Mouse (Mus musculus) megakaryocyte, embryonic 14.5 days (primary cell): ENCODE data around the gene Foxc1. TPM values are rescaled to one million over a fixed set of nuclear protein-coding genes. Genes with fewer than 3 reads are reported as not detected.

Source experiments
- H3K27me3 ChIP-seq: replicated peaks from 2 replicates; pipeline ENCODE3; 2012; ENCODE audit warnings: inconsistent platforms
- H3K36me3 ChIP-seq: replicated peaks from 2 replicates; pipeline ENCODE3; 2012; ENCODE audit warnings: low read length, inconsistent platforms, mixed read lengths
- H3K4me1 ChIP-seq: 2 replicates; pipeline ENCODE4 v1.6.1; 2012; ENCODE audit warnings: inconsistent platforms
- H3K4me3 ChIP-seq: replicated peaks from 2 replicates; pipeline ENCODE3; 2012; ENCODE audit warnings: moderate library complexity, mild to moderate bottlenecking, inconsistent platforms
- H3K9me3 ChIP-seq: 2 replicates; pipeline ENCODE4 v1.6.1; 2012; ENCODE audit warnings: inconsistent platforms
- FLI1 ChIP-seq: IDR thresholded peaks from 2 replicates; pipeline ENCODE4 v1.6.1; 2012; ENCODE audit warnings: low read length, inconsistent platforms, mixed read lengths
- GATA1 ChIP-seq: IDR thresholded peaks from 3 replicates; pipeline ENCODE4 v1.6.1; 2012; ENCODE audit warnings: mixed read lengths, low read length, inconsistent platforms, borderline replicate concordance
- polyA plus RNA-seq: library from polyadenylated mRNA; stranded (reverse); fragments of >175 nt; gene quantifications from 2 replicates; pipeline ENCODE4 v1.2.3, GENCODE M21; 2012; ENCODE audit warnings: low replicate concordance; ENCODE audit not compliant: insufficient read depth

Foxc1 gene
- polyA plus RNA-seq, result 0.17 and 0.74 TPM in 2 replicates

DNA sequence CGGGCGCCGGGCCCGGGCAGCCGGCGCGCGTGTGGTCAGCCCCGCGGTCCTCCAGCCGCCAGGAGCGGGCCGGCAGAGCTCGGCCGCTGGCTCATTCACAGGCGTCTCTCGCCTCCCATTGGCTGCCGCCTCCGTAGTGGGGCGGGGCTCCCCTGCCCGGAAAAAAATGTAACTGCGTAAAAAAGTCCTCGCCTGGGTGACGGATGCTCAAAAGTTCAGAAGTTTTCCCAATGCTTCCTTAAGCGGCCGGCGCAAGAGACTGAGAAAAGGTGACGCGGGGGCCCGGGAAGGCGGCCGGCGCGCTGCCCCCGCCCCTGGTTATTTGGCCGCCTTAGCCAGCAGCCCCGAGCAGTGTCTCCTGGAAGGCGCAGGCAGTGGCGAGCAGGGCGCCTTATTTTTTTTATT, at the start of gene Foxc1:
Gene Foxc1, plus strand, starts transcription at position 206 of the 405 bp plus-strand sequence.
- Histone ChIP-seq H3K36me3 (no peaks in the 10 kb centered on the region), H3K27me3 (peaks cover 93% of the 10 kb centered on the region)

DNA sequence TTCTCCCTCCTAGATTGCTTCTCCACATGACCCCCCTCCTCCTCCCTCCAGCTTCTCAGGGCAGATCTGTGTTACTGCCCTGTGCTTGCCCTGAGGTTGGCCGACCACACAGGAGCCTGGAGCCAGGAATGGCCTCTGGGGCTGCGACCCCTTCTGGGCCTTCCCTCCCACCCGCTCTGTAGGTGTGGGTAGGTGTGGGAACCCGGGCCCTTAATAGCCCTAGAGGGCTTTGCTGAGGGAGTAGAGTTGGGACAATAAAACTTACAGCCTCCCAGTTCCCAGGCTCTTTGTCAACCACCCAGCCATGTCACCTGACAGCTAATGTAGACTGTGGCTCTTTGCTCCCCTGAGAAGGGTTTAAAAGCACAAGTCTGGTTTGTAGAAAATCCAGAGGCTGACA, 46.0 kb upstream of the Foxc1 start:
- TF ChIP-seq FLI1, result no peak
- H3K4me3 ChIP-seq, result no peak overlapping the region
- no peaks in the 10 kb centered on the region for H3K4me1 ChIP-seq
- 0 out of 2 replicates have a peak, but pooled peaks cover 11% of the 10 kb centered on the region for H3K9me3 ChIP-seq
- no peaks in the 10 kb centered on the region for H3K27me3 ChIP-seq
- no peaks in the 10 kb centered on the region for H3K36me3 ChIP-seq

More for the DNA sequence above, at the start of gene Foxc1:
- Histone ChIP-seq H3K9me3 (peaks cover 8% of the 10 kb centered on the region; the same call in 1 of the 2 replicates), H3K4me1 (peaks cover 68% of the 10 kb centered on the region), H3K4me3 (peak within 1 kb of the TSS; percentile 94)
- TF ChIP-seq GATA1 (no peak), FLI1 (no peak)

DNA sequence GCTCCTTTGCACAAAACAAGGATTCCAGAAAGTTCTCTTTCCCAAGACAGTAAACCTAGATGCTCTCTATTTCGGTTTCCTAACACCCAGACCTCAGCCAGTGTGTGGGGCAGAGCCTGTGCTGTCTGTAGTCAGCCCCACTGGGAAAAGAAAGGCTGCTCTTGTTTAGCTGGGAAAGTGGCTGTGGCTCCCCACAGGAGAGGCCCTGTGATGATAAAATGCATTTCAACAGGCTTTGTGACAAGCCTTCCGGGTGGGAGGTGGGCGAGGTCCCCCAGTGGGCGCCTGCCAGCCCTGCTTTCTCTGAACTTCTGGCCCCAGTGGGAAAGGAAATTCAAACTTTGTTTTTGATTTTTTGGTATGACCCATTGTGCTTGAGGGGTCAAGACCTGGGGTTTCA, 45.4 kb upstream of the Foxc1 start:
- Histone ChIP-seq H3K4me1 (no peaks in the 10 kb centered on the region), H3K36me3 (no peaks in the 10 kb centered on the region)

DNA sequence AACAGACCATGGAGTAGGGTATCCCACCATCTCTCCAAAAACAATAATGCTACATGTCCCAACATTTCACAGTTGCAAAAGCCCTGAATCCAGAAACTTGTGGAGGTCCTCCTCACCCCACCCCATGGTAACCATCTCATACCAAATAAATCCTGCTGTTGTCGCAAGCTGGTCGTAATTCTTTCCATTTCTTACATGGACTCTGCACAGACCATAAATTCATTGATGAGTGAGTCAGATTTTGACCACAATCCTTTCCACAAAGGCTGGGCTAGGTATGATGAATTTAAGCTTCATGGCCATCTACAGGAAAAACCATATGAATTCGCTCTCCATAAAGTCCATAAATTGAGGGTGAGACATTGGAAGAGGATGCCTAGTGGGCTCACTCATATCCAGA, 42.0 kb upstream of the Foxc1 start:
- H3K4me3 ChIP-seq, result no peak overlapping the region
- H3K36me3 ChIP-seq, result no peaks in the 10 kb centered on the region
- no peaks in the 10 kb centered on the region for H3K4me1 ChIP-seq
- 0 out of 2 replicates have a peak, but pooled peaks cover 11% of the 10 kb centered on the region for H3K9me3 ChIP-seq
- H3K27me3 ChIP-seq, result no peaks in the 10 kb centered on the region
- TF ChIP-seq GATA1, result no peak

More for the DNA sequence above, 45.4 kb upstream of the Foxc1 start:
- H3K27me3 ChIP-seq, result no peaks in the 10 kb centered on the region
- H3K4me3 ChIP-seq, result no peak overlapping the region
- TF ChIP-seq FLI1, result no peak
- TF ChIP-seq GATA1, result no peak
- H3K9me3 ChIP-seq, result 0 out of 2 replicates have a peak, but pooled peaks cover 11% of the 10 kb centered on the region

DNA sequence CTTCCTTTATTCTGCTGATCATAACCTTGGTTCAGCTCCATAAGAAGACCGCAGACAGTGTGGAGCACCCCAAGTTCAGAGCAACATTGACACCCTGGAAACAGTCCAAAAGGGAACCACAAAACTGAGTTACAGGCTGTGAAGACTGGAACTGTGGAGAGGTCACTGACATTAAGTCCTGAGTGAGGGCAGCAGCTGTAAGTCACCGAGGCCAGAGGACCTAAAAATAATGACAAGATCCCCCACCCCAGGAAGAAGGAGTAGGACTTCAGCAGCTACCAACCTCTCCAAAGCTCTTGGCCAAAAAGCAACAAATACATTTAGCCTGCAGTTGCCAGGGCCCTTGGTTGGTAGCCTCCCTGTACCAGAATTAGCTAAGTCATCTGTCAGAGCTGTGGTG, 40.9 kb upstream of the Foxc1 start:
- no peaks in the 10 kb centered on the region for H3K4me1 ChIP-seq
- H3K9me3 ChIP-seq, result 0 out of 2 replicates have a peak, but pooled peaks cover 11% of the 10 kb centered on the region
- no peak overlapping the region for H3K4me3 ChIP-seq
- TF ChIP-seq FLI1 (no peak), GATA1 (no peak)
- no peaks in the 10 kb centered on the region for H3K36me3 ChIP-seq
- H3K27me3 ChIP-seq, result no peaks in the 10 kb centered on the region

DNA sequence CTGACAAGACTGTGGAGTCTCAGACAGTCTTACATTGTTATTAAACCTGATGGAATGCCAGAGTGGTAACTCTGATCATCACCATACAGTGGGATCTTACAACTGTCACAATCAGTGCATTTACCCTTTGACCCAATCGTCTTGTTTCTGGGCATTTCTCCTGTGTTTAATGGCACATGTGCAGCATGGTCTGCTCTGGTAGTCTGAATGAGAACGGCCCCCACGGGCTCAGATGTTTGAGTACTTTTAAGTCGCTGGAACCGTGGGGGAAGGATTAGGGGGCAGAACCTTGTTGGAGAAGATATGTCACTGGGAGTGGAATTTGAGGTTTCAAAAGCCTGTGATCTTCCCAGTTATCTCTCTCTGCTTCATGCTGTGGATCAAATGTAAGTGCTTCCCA, 33.6 kb upstream of the Foxc1 start:
- no peak overlapping the region for H3K4me3 ChIP-seq
- H3K36me3 ChIP-seq, result no peaks in the 10 kb centered on the region
- no peaks in the 10 kb centered on the region for H3K4me1 ChIP-seq
- no peak for TF ChIP-seq GATA1
- no peak for TF ChIP-seq FLI1
- peaks cover 14% of the 10 kb centered on the region for H3K27me3 ChIP-seq
- H3K9me3 ChIP-seq, result no peaks in the 10 kb centered on the region

DNA sequence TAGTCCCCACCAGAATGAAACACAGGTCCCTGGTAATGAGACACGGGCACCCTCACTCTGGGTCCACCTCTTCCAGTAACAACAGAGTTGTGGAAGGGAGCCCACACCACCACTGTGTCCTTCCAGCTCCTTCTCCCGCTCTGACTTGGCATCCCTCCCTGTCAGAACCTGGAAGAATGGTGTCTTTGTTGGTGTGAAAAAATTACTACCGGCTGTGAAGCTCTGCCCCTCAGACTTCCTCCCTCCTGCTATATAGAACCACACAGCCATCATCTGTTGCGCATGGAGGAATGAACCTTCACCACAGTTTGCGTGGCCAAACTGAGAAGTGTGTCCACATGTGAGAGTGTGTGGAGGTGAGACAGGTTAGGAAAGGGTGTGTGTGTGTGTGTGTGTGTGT, 30.7 kb upstream of the Foxc1 start:
- TF ChIP-seq FLI1 (no peak), GATA1 (no peak)
- H3K4me1 ChIP-seq, result no peaks in the 10 kb centered on the region

DNA sequence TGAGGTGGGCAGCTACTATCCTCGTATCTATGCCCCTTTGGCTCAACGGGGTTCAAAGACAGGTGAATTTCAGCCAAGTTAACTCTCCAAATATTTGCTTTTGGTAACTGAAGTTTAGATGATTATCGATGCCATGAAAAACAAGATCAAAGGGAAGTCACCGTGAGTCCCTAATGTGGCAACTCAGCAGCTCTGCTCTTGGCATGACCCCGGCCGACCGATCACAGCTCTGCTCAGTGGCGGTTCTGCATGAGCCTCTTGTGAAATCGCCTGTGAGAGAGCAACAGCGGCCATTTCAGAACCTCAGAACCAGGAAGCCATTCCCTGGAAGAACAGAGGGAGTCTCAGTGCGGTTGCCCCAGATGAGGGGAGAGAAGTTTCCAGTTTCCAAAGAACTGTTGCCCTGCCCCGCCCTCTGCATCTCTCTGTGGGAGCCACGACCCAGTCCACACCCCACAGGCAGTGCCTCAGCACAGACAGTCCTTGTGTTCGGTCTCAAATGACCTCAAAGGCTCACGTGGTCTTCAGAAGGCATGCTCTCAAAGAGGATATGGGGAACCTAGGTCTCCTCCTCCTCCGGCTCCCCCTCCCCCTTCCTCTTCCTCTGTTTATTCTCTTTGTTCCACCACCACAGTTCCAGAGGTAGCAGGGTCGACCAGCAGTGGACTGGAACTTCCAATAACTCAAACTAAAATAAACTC, 27.0 kb upstream of the Foxc1 start:
- Histone ChIP-seq H3K27me3 (peaks cover 16% of the 10 kb centered on the region), H3K4me1 (no peaks in the 10 kb centered on the region), H3K36me3 (no peaks in the 10 kb centered on the region), H3K4me3 (no peak overlapping the region), H3K9me3 (no peaks in the 10 kb centered on the region)
- TF ChIP-seq GATA1 (no peak), FLI1 (no peak)

More for the DNA sequence above, 30.7 kb upstream of the Foxc1 start:
- H3K4me3 ChIP-seq, result no peak overlapping the region
- peaks cover 16% of the 10 kb centered on the region for H3K27me3 ChIP-seq
- H3K36me3 ChIP-seq, result no peaks in the 10 kb centered on the region
- no peaks in the 10 kb centered on the region for H3K9me3 ChIP-seq

DNA sequence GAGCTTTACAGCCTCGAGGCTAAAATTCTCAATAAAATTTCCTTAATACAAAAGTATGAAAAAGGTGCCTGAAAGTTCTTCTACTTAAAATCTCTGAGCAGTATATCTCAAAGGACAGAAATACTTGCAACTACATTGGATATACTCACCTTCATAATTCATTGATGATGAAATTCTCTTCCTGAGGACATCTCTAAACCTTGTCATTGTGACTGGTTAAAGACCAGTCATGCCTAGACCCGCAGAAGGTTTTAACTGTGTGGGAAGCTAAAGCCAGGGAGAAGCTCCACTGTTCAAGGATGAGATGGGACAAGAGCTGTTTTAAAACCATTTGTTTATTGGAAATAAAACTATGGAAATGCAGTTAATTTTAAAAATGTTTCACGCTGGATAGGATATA, 26.1 kb upstream of the Foxc1 start:
- TF ChIP-seq GATA1 (no peak), FLI1 (no peak)
- no peaks in the 10 kb centered on the region for H3K36me3 ChIP-seq
- no peak overlapping the region for H3K4me3 ChIP-seq
- H3K4me1 ChIP-seq, result no peaks in the 10 kb centered on the region
- H3K27me3 ChIP-seq, result peaks cover 13% of the 10 kb centered on the region
- no peaks in the 10 kb centered on the region for H3K9me3 ChIP-seq

DNA sequence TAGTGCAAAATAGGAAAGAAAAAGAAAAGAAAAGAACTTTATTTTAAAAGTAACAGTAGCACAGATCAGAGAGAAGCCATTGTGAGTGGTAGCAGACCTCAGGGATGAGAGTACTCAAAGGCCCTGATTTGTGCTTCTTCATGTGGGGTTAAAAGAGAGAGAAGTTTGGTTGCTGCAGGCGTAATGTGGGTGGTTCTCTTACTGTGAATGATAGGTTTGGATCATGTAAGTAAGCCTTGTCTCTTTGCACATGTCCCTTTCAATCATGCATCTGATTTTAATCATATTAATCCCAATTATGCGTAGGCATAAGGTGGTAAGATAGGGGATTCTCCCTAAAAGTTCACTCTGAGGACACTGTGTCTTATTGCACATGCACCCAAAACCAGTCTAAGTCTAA, 24.4 kb upstream of the Foxc1 start:
- H3K4me1 ChIP-seq, result no peaks in the 10 kb centered on the region
- peaks cover 15% of the 10 kb centered on the region for H3K27me3 ChIP-seq
- H3K36me3 ChIP-seq, result no peaks in the 10 kb centered on the region
- H3K9me3 ChIP-seq, result peaks cover 4% of the 10 kb centered on the region
- TF ChIP-seq FLI1 (no peak), GATA1 (no peak)
- H3K4me3 ChIP-seq, result no peak overlapping the region
